Mouse (Mus musculus) hematopoietic stem cell, adult 5-6 weeks (primary cell): ENCODE measurements at regions not wholly inside any gene's neighbourhood (a gene's known extent, or its start where the extent isn't known, plus 50 kb on each side); places are given as distances from the start of the nearest gene placed in this dataset.

Source experiments
- ATAC-seq, 2 experiments: fragments of 125-278 bp in 1 of 2; replicated peaks in 1 of 2; 2 replicates each; pipeline ENCODE4 v1.8.0; 2016 to 2017; ENCODE audit warnings: inconsistent platforms in 2 of 2, mild to moderate bottlenecking in 2 of 2, moderate number of reproducible peaks in 2 of 2, low read depth in 1 of 2, moderate TSS enrichment in 1 of 2; ENCODE audit not compliant: low FRiP score in 2 of 2, poor library complexity in 2 of 2, severe bottlenecking in 2 of 2, insufficient read depth in 1 of 2, low TSS enrichment in 1 of 2

GRCm38 (mm10) chr13:93992961-93993360 lies 64.6 kb upstream of the Lhfpl2 start:
- no peak for ATAC-seq

GRCm38 (mm10) chr13:93995423-93995822 lies 62.2 kb upstream of the Lhfpl2 start:
- peak; percentile 18 to 38; a peak in 1 of 4 replicates for ATAC-seq

GRCm38 (mm10) chr13:93996535-93997382 lies 60.8 kb upstream of the Lhfpl2 start:
- peak; percentile 24 to 57; a peak in 2 of 4 replicates for ATAC-seq

GRCm38 (mm10) chr13:93997981-93998380 lies 59.6 kb upstream of the Lhfpl2 start:
- no peak for ATAC-seq

GRCm38 (mm10) chr13:93998406-93998805 lies 59.2 kb upstream of the Lhfpl2 start:
- ATAC-seq, result no peak

- ATAC-seq, result no peak
Measured at GRCm38 (mm10) chr13:94003816-94004215, 53.8 kb upstream of the Lhfpl2 start.

- ATAC-seq, result no peak
Measured at GRCm38 (mm10) chr13:94004417-94004816, 53.2 kb upstream of the Lhfpl2 start.

GRCm38 (mm10) chr13:94005880-94006279 lies 51.7 kb upstream of the Lhfpl2 start:
- ATAC-seq, result no peak; a peak in 1 of 4 replicates
